Mouse (Mus musculus) thymus, adult 2 months (tissue): ENCODE results near the gene Grn. TPM values are rescaled to one million over a fixed set of nuclear protein-coding genes. Genes with fewer than 3 reads are reported as not detected.

Experiments
- DNase-seq: peaks from one replicate; pipeline ENCODE4 v3.0.0; 2021
- H3K27ac ChIP-seq: fragments of 200-500 bp; 2 replicates; pipeline ENCODE4 v1.5.1; 2012; ENCODE audit warnings: low read length, control low read depth; ENCODE audit not compliant: control insufficient read depth, insufficient read depth
- H3K27me3 ChIP-seq: fragments of 200-500 bp; 2 replicates; pipeline ENCODE4 v1.6.1; 2012; ENCODE audit warnings: mild to moderate bottlenecking, low read length, moderate library complexity, mixed read lengths; ENCODE audit not compliant: control insufficient read depth, insufficient read depth
- H3K36me3 ChIP-seq: fragments of 200-500 bp; 2 replicates; pipeline ENCODE4 v1.6.1; 2012; ENCODE audit warnings: mild to moderate bottlenecking, low read length, moderate library complexity; ENCODE audit not compliant: control insufficient read depth, insufficient read depth
- H3K4me1 ChIP-seq: fragments of 200-500 bp; replicated peaks from 2 replicates; pipeline ENCODE4 v1.6.1; 2012; ENCODE audit warnings: low read length; ENCODE audit not compliant: control insufficient read depth, insufficient read depth
- H3K4me3 ChIP-seq: fragments of 200-500 bp; 2 replicates; pipeline ENCODE4 v1.5.1; 2012; ENCODE audit warnings: mild to moderate bottlenecking, low read length, control low read depth, moderate library complexity; ENCODE audit not compliant: control insufficient read depth, insufficient read depth
- CTCF ChIP-seq: fragments of 200-500 bp; IDR thresholded peaks from 2 replicates; pipeline ENCODE4 v1.5.1; 2012; ENCODE audit warnings: mild to moderate bottlenecking, control low read depth, low read length, moderate library complexity, borderline replicate concordance; ENCODE audit not compliant: control insufficient read depth, poor library complexity, insufficient read depth; ENCODE audit errors: extremely low read depth
- POLR2A ChIP-seq: fragments of 200-500 bp; IDR thresholded peaks from 2 replicates; pipeline ENCODE4 v1.6.1; 2012; ENCODE audit warnings: mild to moderate bottlenecking, low read length, control low read depth, moderate library complexity; ENCODE audit not compliant: control insufficient read depth, poor library complexity, insufficient read depth; ENCODE audit errors: extremely low read depth
- WGBS: fragments of 180-500 bp; shearing (Covaris S2); methylation state at CpG from one replicate; pipeline ENCODE4 v1.1.7; 2018; 5-methylcytosine and 5-hydroxymethylcytosine counted together
- polyA plus RNA-seq: library from polyadenylated mRNA; depleted of rRNA; stranded (reverse); fragments of >200 nt; gene quantifications from 2 replicates; pipeline ENCODE4 v1.2.3, GENCODE M21; 2012

The Grn gene
- polyA plus RNA-seq, 1 experiment = 151 TPM

GRCm38 (mm10) chr11:102424666-102425065, 5.4 kb upstream of the Grn start:
- no peaks in the 10 kb centered on the region for H3K4me1 ChIP-seq
- no peaks in the 10 kb centered on the region for H3K27me3 ChIP-seq
- TF ChIP-seq CTCF = no peak
- no peak for TF ChIP-seq POLR2A
- no peaks in the 10 kb centered on the region for H3K36me3 ChIP-seq
- 93% methylated on average over 6 of the region's 6 CpGs for WGBS
- H3K4me3 ChIP-seq = no peak overlapping the region
- DNase-seq = no peak
- no peak overlapping the region for H3K27ac ChIP-seq

GRCm38 (mm10) chr11:102425555-102426316, 4.4 kb upstream of the Grn start:
- Histone ChIP-seq H3K36me3 (no peaks in the 10 kb centered on the region), H3K27ac (no peak overlapping the region), H3K4me1 (peaks cover 7% of the 10 kb centered on the region), H3K27me3 (no peaks in the 10 kb centered on the region), H3K4me3 (no peak overlapping the region)
- DNase-seq = no peak
- TF ChIP-seq CTCF = no peak
- no peak for TF ChIP-seq POLR2A
- WGBS = 91% methylated on average over 8 of the region's 8 CpGs

GRCm38 (mm10) chr11:102428981-102429540, 1.1 kb upstream of the Grn start:
- H3K4me1 ChIP-seq = peaks cover 19% of the 10 kb centered on the region
- H3K4me3 ChIP-seq = no peak overlapping the region
- H3K27ac ChIP-seq = no peak overlapping the region
- no peaks in the 10 kb centered on the region for H3K27me3 ChIP-seq
- no peaks in the 10 kb centered on the region for H3K36me3 ChIP-seq
- DNase-seq = no peak
- TF ChIP-seq POLR2A (no peak), CTCF (no peak)
- 29% methylated on average over 8 of the region's 8 CpGs for WGBS

- Histone ChIP-seq H3K27ac (no peak overlapping the region), H3K36me3 (no peaks in the 10 kb centered on the region), H3K4me3 (no peak overlapping the region), H3K4me1 (peaks cover 19% of the 10 kb centered on the region), H3K27me3 (no peaks in the 10 kb centered on the region)
- WGBS = 39% methylated on average over 3 of the region's 3 CpGs
- no peak for DNase-seq
- TF ChIP-seq CTCF (no peak), POLR2A (no peak)
Observed at GRCm38 (mm10) chr11:102429551-102429950, 564 bp upstream of the Grn start.

GRCm38 (mm10) chr11:102431018-102431645, 1.0 kb downstream of the Grn start:
- H3K4me1 ChIP-seq = peaks cover 19% of the 10 kb centered on the region
- 2% methylated on average over 7 of the region's 7 CpGs for WGBS

GRCm38 (mm10) chr11:102431728-102432114, 1.6 kb downstream of the Grn start:
- no peak for DNase-seq
- Histone ChIP-seq H3K4me3 (no peak overlapping the region; the same call in 1 of the 2 replicates), H3K27ac (no peak overlapping the region), H3K36me3 (no peaks in the 10 kb centered on the region), H3K4me1 (peaks cover 19% of the 10 kb centered on the region), H3K27me3 (no peaks in the 10 kb centered on the region)
- no peak for TF ChIP-seq CTCF
- WGBS = 47% methylated on average over 3 of the region's 3 CpGs

More at GRCm38 (mm10) chr11:102431018-102431645, 1.0 kb downstream of the Grn start:
- Histone ChIP-seq H3K27me3 (no peaks in the 10 kb centered on the region), H3K36me3 (no peaks in the 10 kb centered on the region), H3K27ac (no peak overlapping the region; the same call in 1 of the 2 replicates), H3K4me3 (peak overlapping the region; percentile 57)
- DNase-seq = peak; percentile 87
- TF ChIP-seq POLR2A (no peak), CTCF (peak; percentile 52; the same call in 1 of the 2 replicates)

GRCm38 (mm10) chr11:102432115-102432843, 2.2 kb downstream of the Grn start:
- TF ChIP-seq POLR2A (no peak), CTCF (0 out of 2 replicates have a peak, but pooled peaks have one; percentile 8)
- Histone ChIP-seq H3K4me3 (peak overlapping the region; percentile 26), H3K27me3 (no peaks in the 10 kb centered on the region; the same call in 1 of the 2 replicates), H3K27ac (no peak overlapping the region), H3K4me1 (peaks cover 19% of the 10 kb centered on the region), H3K36me3 (no peaks in the 10 kb centered on the region)
- DNase-seq = peak; percentile 29
- WGBS = under 1% methylated on average over 16 of the region's 16 CpGs
